Mouse (Mus musculus) MEL-GATA-1-ER (cell line): ENCODE data around the gene Pithd1.
"Not testable (repeated sequence)": the region's sequence is repeated elsewhere in the genome, so short reads cannot be mapped to it uniquely, and the experiment has no call there.

Source experiments
- DNase-seq: peaks from one replicate; pipeline ENCODE4 v3.0.0-alpha.2; 2012; ENCODE audit warnings: low read depth; ENCODE audit errors: extremely low read depth

The Pithd1 gene

DNA sequence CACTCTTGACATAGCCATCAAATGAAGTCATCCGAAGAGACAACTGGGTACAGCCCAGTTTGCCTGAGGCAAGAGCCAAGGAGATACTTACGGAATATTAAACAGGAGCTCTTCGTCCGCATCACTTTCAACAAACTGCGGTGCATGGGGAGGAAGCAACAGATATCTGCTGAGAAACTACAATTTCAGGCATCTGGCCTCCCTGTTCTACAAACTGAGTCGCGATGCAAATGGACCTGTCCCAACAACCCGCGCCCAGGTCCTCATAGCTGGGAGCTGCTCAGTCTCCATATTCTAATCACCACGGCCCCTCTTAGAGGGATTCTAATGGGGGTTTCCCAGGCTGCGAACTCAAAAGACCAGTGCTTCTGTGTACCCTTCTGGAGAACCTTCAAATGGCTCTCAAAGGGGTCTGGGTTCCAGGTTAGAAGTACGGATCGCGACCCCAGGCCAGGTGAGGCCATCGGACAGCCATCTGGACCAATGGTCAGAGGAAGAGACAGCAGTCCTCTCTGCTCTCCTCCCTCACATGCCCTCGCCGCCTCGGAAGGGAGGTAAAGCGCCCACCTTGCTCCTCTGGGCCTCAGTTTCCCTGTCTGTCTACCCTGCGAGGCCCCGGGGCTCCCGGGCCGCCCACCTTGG lies 642 bp downstream of the Pithd1 start:
- no peak for DNase-seq

DNA sequence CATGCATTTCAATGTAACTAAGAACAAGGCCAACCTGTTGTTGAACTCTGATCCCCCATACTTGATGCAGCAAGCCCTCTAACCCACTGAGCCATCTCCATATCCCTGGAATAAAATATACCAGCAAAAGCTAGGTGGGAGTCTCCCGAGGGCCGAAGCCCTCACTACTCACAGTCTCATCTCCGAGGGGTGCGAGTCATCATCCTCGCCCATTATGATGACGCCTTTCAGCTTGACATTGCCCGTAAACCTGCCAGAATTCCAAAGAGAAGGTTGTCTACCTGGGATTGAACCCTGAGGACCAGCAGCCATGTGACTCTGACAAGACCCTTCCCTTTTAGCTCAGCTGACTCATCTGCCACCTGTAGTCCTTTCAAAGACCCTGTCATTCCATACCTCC lies 1.3 kb downstream of the Pithd1 start:
- DNase-seq, result no peak

DNA sequence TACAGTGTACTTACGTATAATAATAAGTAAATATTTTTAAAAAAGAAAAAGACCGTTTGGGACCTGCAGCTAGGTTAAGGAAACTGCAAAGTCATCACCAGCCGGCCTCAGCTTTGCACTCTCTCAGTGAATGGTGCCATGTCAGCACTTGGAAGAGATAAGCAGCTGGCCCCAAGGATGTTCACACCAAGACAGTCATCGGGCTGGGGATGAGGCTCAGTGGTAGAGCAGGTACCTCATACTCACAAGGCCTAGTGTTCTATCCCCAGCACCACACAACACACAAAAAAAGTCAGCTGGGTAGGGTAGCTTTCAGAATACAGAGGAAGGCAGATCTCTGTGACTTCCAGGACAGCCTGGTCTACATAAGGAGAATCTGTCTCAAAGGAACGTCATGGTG lies 1.9 kb downstream of the Pithd1 start:
- DNase-seq, result peak; percentile 81

DNA sequence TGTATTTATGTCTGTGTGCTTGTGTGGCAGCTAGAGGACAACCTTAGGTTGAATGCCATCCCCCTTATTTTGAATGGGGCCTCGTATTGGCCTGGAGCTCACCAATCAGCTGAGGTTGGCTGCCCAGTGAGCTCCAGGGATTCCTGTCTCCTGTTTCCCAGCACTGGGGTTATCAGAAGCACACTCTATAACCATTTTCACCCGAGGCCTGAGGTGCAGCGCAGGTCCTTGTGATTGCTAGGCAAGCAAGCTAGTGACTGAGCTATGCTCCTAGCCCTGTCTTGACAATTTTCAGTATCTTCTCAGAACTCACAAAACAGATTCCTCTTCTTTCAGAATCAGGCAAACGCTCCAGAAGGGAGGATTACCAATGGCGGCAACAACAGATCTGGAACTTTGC lies 2.5 kb downstream of the Pithd1 start:
- no peak for DNase-seq

DNA sequence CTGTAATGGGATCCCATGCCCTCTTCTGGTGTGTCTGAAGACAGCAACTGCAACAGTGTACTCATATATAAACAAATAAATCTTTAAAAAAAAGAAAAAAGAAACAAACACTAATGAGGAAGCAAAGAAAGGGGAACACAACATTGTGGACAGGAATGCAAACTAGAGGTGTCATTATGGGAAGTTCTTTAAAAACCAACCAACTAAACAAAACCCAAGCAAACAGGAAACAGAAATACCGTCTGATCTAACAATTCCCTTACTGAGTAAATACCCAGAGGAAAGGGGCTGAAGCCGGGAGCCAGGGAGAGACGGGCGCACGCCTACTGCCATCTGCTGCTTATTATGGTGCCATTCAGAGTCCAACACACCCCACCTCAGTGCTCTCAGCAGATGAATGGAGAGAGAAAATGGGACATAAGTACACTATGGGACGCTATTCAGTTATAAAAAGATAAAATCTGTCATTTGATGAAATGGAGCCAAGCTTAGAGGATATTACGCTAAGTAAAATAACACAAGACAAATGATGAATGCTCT lies 5.5 kb downstream of the Pithd1 start:
- DNase-seq, result no peak

DNA sequence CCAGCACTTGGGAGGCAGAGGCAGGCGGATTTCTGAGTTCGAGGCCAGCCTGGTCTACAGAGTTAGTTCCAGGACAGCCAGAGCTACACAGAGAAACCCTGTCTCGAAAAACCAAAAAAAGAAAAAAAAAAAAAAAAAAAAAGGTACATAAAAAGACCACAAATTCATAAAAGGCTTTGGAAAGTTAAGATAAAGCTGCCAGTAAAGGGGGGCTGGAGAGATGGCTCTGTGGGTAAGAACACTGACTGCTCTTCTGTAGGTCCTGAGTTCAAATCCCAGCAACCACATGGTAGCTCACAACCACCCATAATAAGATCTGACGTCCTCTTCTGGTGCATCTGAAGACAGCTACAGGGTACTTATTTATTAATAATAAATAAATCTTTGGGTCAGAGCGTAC lies 6.8 kb downstream of the Pithd1 start:
- DNase-seq, result not testable (repeated sequence)

DNA sequence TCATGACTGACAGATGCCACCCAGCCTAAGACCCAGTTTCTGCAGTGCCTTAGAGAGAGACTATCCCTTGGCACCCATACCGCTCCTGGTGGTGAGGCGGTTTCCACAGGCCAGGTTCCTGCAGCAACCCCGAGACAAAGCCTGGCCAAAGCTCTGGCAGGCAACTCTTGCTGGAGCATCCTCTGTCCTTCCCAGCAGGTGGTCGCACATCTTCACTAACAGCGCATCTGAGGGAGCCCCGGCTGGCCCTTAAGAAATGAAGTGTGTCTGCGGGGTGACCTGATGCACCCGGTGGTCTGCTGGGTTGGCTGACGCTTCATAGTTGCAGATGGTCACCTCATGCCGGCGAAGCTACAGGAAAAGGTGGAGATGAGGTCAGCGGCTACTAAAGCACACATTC lies 10.9 kb downstream of the Pithd1 start:
- DNase-seq, result no peak

DNA sequence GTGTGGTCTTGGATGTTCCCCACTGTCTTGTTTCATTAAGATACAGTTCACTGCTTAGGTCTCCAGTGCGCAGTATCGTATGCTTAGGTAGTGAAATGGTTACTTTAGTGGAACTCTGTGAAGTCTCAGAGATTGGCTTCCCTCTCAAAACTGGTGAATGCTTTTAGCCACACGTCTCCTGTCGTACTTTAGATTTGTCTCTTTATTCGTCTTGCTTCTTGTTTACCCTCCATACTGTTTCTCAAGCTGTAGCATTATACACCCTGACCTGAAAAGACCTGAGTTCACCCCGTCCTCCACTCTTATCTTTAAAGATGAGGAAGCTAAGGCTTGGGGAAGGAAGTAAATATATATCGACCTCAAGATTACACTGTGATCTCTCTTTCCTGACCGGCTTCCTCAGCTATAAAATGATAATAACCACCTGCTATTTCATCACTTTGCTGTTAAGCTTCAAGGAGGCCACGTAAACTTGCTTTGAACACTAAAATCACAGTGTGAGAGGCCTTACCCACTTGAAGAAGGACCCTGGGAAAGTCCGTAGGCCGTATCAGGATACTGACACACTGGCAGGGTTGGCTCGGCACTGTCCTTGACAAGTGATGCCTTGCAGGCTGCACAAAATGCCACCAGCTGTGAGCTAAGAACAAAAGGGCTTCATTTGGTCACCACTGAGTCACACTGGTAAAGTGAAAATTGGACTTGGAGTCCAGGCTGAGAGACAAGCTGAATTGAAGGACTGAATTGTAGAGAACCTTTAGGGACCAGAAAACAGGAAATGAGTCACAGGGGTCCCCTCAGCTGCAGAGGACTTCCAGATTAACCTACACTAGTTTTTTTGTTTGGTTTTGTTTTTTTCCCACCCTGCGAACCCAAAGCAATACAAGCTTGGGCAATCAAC lies 13.9 kb downstream of the Pithd1 start:
- no peak for DNase-seq

DNA sequence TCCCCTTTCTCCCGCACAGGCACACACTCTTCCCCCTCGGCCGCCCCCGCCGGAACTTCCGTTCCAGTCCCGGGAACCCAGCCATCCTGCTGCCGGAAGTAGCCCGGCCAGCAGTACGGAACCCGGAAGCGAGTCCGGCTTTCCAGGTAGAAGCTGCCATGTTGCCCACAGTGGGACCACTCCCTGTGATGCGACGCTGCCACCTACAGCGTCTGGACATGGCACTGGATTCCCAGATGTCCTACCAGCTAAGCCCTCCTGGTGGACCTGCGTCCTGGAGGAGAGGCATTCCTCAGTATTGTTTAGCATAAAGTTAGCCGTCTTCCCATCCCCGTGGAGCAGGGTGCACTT lies 14.5 kb downstream of the Pithd1 start, which contains the start of gene Lypla2:
Lypla2 (minus strand) TSS at position 71 of the 351 bp plus-strand sequence.
- DNase-seq, result peak; percentile 68

DNA sequence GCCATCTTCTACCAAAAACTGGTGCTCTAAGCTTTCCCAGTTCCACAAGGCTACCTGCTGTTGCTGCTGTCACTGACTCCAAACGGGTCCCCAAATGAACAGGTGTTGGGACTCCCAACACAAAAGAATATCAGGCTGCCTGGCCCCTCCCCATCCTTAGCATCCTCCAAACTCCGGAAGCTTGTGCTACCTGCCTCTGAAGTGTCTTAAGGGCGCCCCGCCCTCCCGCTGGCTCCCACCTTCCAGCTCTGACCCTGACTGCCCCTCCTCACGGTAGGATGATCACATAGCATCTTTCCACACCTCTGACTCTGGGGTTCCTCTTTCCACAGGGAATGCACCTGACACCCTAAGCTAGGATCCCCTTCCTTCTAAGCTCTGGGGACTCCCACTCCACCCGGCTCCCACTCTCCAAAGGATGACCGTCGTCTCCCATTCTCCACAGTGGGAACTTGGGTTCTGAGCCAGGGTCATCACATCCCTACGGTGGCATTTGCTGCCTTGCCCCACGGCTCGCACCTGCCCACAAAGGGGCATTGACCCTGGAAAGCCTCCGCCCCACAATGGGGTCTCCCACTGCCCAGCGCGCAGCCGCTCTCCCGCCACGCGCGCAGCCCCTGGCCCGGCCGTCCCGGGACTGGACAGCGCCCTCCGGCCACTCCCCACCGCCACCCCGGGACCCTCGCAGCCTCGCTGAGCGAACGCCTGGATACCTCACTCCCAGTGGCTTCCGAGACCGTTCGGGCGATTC lies 15.1 kb downstream of the Pithd1 start:
- no peak for DNase-seq

DNA sequence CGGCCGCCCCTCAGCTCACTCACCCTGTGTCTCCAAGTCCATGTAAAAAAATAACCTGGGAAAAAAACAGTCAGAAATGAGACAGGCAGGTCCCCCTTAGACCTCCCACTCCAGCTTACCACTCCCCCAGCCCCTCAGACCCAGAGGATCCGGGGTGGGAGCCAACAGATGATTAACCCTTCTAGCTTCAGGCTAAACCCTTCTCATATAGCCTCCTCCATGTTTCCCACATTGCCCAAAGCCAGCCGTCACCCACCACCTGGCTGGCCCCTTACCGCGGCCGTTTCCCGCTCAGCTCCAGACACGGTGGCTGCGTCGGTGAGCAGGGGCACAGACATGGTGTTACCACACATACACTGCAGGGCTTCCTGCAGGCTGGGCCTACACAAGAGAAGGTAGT lies 16.5 kb downstream of the Pithd1 start:
- DNase-seq, result no peak

DNA sequence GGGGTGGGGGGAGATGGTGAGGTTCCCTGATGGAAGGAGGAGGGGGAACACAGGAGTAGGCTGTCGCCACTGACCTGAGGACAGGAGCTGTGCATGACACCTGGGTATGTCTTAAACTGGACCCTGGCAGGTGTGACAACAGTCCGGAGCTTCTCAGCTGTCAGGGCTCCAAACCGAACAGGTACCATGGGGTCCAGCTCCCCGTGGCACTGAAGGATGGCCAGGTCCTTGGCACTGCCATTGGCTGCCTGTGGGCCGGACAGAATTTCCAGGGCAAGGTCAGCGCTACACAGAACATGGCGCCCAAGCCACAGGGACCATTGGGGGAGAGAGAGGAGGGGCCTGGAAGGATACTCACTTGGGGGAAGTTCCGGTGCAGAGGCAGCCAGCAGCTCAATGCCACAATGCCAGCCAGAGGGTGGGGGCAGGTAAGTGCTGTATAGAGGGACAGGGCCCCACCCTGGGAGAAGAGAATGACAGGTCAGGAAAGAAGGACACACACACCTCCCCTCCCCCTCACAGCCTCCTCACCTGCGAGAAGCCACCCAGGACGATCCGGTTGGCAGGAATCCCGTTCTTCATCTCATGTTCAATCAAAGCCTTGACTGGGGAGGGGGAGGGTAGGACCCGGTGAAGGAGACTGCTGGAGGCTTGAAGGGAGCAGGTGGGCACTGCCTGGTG lies 17.9 kb downstream of the Pithd1 start:
- DNase-seq, result no peak

DNA sequence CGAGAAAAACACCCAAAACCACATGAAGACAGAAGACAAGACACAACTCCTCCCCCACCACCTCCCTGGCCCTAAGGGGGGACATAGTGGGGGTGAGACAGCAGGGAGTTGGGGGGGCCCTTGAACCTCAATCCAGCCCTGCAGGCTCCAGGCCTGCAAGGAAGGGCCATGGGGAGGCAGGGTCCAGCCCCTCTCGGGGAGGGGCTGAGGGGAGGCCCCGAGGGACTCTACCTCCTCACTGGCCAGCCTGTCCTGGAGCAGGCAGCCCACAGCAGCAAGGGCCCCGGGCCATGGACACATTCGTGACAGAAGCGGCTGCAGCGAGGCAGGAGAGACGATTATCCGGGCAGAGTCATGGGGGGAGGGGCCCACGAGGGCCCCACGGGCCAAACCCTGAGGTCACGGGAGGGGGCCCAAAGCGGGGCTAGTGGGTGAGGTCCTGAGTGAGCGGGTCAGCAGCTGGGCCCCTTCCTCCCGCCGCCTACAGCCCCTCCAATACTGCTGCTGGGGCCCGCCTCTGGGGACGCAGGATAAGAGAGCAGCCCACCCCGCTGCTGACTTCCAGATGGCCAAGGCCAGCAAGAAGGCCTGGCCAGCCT lies 18.7 kb downstream of the Pithd1 start:
- DNase-seq, result no peak

DNA sequence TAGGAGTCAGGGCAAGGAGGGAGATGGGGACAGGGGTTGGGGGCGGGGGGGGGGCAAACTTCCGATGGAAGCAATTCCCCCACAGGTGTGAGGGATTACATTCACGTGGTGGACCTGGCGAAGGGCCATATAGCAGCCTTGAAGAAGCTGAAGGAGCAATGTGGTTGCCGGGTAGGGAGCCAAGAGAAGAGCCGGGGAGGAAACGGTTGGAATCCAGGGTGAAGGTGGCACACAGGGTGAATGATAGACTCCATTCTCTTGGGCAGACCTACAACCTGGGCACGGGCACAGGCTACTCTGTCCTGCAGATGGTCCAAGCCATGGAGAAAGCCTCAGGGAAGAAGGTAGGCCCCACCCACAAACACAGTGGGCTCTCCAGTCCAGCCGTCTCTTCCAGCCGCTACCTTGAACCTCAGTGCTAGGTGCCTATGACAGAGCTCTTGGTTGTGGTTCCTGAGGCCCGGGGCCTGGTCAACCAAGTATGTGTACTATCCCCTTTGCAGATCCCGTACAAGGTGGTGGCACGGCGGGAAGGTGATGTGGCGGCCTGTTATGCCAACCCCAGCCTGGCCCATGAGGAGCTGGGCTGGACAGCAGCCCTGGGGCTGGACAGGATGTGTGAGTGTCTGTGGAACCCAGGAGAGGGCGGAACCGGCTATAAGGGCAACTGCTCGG lies 19.8 kb downstream of the Pithd1 start:
- no peak for DNase-seq

DNA sequence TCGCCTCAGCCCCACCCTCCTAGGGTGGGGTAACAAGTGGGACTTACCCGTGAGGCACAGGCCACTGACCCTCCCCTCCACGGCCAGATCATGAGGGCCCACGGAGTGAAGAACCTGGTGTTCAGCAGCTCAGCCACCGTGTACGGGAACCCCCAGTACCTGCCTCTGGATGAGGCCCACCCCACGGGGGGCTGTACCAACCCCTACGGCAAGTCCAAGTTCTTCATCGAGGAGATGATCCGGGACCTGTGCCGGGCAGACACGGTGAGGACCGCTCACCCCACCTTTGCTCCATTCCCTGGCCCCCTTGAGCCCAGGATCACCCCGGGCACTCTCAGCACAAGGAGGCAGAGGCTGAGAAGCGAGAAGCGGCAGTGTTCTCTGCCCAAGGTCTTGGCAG lies 20.8 kb downstream of the Pithd1 start:
- no peak for DNase-seq

DNA sequence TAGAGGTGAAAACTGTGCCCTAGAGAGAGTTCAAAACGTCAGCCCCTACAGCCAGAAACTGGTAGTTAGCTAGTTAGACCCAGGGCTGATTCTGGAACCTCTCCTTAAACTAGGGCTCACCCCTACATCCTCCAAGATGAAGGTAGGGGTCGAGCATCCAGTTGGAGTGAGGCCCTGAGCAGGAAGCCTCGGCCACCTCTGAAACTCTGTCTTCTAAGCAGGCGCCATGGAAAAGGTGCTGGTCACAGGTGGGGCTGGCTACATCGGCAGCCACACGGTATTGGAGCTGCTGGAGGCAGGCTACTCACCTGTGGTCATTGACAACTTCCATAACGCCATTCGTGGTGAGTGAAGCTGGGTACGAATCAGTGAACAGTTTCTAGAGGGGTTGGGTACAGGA lies 22.0 kb downstream of the Pithd1 start:
- no peak for DNase-seq

DNA sequence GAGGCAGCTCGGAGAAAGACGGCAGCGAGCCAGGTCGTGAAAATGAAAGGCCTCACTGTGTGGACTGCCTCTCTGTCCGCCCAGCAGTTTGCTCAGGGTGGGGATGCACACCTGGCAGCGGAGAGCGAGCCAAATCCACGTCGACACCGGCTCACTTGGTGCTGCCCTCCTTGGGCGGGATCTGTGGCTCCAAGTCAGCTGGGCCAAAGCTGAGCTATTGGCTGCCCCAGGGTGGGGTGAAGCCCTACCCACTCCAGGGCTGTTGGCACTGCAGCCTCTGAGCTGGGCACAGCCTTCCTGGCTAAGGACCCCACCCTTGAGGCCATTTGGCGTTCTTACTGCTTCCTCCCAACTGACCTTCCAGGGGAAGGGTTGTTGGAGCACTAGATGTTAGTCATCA lies 22.6 kb downstream of the Pithd1 start:
- no peak for DNase-seq

DNA sequence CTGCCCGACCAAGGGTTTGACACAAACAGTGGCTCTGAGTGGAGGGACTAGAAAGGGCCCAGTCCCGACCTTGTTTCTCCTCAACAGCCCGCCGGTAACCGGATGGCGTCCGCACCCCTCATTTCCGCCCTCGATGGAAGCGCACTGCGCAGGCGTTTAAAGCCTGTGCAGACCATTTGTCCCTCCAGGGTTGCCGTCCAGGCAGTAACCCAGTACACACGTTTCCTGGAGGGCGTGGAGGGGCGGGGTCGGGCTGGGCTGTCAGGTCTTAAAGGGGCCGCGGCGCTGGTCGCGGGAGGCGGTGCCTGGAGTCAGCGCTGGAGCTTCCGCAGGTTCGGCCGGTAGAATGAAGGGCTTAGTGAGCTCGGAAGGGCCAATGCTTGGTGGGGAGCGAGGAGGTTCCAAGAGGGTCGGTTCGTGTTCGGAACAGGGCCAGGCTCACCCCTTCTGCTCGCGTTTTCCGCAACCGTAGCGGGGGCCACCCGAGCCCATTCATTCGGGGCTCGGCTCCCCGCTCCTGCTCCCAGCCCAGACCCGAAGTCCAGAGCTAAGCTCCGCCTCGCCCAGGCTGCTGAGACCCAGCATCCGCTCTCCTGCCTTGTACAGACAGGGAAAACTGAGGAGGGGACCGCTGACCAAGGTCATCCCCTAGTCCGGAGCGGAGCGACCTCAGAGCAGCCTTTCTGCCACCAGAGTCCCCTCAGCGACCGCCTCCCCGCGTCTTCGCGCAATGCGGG lies 23.4 kb downstream of the Pithd1 start, which contains the start of gene Gale:
Gale (plus strand) TSS at position 271 of the 737 bp plus-strand sequence.
- peak; percentile 94 for DNase-seq

DNA sequence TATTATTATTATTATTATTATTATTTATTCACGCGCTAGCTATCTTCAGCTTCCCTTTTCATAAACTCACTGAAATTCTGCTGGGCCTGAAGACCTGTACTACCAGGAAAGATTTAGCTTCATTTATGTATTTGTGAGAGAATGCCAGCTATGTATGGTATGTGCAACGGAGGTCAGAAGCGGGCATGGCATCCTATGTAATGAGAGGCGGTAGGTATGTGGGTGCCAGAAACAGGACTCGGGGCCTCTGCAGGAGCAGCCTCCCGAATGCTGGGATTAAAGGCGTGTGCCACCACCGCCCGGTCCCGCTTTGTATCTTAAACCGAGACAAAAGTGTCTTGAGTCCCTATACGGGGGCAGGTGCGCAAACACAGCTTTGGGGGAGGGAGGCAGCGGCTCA lies 24.1 kb downstream of the Pithd1 start:
- no peak for DNase-seq

DNA sequence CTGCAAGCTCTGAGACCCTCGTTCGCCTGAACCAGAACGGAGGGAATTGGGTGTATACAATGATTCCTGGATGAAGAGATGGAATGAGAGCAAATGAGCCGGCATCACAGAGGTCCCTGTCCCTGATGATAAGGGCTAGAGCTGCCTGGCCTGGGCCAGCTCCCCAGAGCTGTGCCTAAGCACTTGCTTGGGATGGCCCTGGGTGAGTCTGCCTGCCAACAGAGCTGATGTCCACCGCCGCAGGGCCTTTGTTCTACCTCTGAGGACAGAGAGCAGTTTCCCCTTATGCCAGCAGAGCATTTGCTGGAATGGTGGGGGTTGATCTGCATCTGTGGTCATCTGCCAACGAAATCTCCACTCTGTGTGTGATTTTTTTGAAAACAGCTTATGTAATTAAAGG lies 24.9 kb downstream of the Pithd1 start:
- DNase-seq, result no peak
